Mouse (Mus musculus) heart, adult 2 months (tissue): ENCODE measurements around the gene Fibcd1. TPM values are rescaled to one million over a fixed set of nuclear protein-coding genes. Genes with fewer than 3 reads are reported as not detected.

Experiments
- DNase-seq, 2 experiments: peaks; one replicate each; pipeline ENCODE4 v3.0.0; 2021
- H3K27ac ChIP-seq: fragments of 200-600 bp; 2 replicates; pipeline ENCODE4 v1.8.1; 2022
- H3K27me3 ChIP-seq: fragments of 200-500 bp; 2 replicates; pipeline ENCODE4 v1.6.1; 2012; ENCODE audit warnings: mild to moderate bottlenecking, low read length, inconsistent platforms, mixed read lengths; ENCODE audit not compliant: control insufficient read depth, insufficient read depth
- H3K36me3 ChIP-seq: fragments of 200-500 bp; 2 replicates; pipeline ENCODE4 v1.6.1; 2012; ENCODE audit warnings: low read length, inconsistent platforms; ENCODE audit not compliant: control insufficient read depth, insufficient read depth
- H3K4me1 ChIP-seq: fragments of 200-500 bp; 2 replicates; pipeline ENCODE4 v1.6.1; 2011; ENCODE audit warnings: low read length; ENCODE audit not compliant: control insufficient read depth, insufficient read depth
- H3K4me3 ChIP-seq: fragments of 200-600 bp; 2 replicates; pipeline ENCODE4 v1.8.1; 2022
- H3K79me2 ChIP-seq: fragments of 200-500 bp; replicated peaks from 2 replicates; pipeline ENCODE4 v1.6.1; 2012; ENCODE audit warnings: mild to moderate bottlenecking, inconsistent platforms, low read length, moderate library complexity, mixed read lengths; ENCODE audit not compliant: control insufficient read depth, insufficient read depth
- H3K9ac ChIP-seq: fragments of 200-500 bp; 2 replicates; pipeline ENCODE4 v1.6.1; 2012; ENCODE audit warnings: low read depth, mild to moderate bottlenecking, control low read depth, inconsistent platforms, low read length, mixed read lengths
- CTCF ChIP-seq: fragments of 200-600 bp; IDR thresholded peaks from 2 replicates; pipeline ENCODE4 v1.8.1; 2022; ENCODE audit warnings: antibody characterized with exemption, mild to moderate bottlenecking, moderate library complexity
- EP300 ChIP-seq: fragments of 200-500 bp; IDR thresholded peaks from 2 replicates; pipeline ENCODE4 v1.6.1; 2011; ENCODE audit warnings: low read depth, low read length, control low read depth; ENCODE audit not compliant: insufficient read depth
- POLR2A ChIP-seq: fragments of 200-500 bp; IDR thresholded peaks from 2 replicates; pipeline ENCODE4 v1.6.1; 2011; ENCODE audit warnings: mild to moderate bottlenecking, low read depth, low read length, control low read depth; ENCODE audit not compliant: insufficient read depth
- WGBS: fragments of 180-500 bp; shearing (Covaris S2); methylation state at CpG from one replicate; pipeline ENCODE4 v1.1.7; 2018; 5-methylcytosine and 5-hydroxymethylcytosine counted together
- intact Hi-C: fragments of 180-260 bp; cut with DNase I; formaldehyde crosslinking; loops from one replicate; pipeline ENCODE4 v1.15.1; 2025
- polyA plus RNA-seq: library from polyadenylated mRNA; depleted of rRNA; stranded (reverse); fragments of >200 nt; gene quantifications from 2 replicates; pipeline ENCODE4 v1.2.3, GENCODE M21; 2012
- total RNA-seq, 2 experiments: library from RNA; stranded (reverse); gene quantifications; 2 replicates each; pipeline ENCODE4 v1.2.3; 2021

Fibcd1 gene
- total and polyA plus RNA-seq, 3 experiments: not detected

DNA sequence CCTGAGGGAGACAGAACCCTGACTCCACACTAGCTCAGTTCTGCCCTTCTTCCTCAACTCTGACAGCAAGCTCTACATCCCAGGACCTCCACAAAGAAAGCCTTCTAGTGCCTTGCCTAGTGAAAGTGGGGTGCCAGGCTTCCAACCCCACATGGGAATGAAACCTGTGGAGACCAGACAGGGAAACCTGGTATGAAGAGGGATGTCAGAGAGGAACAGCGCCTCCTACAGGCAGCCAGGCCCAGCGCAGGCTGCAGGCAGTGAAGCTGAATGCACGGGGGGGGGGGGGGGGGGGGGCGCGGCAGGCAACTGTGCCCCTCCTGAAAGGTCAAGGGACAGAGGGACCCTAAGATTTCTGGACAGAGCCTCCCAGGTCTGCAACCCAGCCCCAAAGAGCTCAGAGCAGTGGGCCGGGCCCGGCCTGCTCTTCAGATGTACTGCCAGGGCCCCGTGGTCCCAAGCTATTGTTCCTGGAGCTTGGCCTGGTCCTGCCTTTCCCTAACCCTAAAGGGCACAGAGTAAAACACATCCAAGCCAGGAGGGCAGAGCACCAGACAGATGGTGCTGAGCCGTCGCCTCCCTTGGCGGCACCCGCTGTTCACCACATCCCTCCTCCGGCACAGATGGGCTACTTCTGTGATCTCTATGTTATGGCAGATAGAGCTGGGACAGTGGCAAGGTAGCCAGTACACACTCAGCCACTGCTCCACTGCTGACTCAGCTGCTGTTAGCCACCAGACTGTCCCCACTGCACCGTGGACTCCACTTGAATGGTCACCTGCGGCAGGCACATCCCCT is 21.7 kb downstream of the Fibcd1 start:
- Histone ChIP-seq H3K27ac (no peak overlapping the region), H3K36me3 (no peaks in the 10 kb centered on the region), H3K4me1 (no peaks in the 10 kb centered on the region), H3K9ac (no peak overlapping the region), H3K79me2 (no peaks in the 10 kb centered on the region), H3K27me3 (peaks cover 8% of the 10 kb centered on the region), H3K4me3 (no peak overlapping the region)
- no peak for DNase-seq
- TF ChIP-seq CTCF (peak; percentile 62), EP300 (no peak)
- intact Hi-C loops: no loop called here
- 78% methylated on average over 12 of the region's 15 CpGs for WGBS

DNA sequence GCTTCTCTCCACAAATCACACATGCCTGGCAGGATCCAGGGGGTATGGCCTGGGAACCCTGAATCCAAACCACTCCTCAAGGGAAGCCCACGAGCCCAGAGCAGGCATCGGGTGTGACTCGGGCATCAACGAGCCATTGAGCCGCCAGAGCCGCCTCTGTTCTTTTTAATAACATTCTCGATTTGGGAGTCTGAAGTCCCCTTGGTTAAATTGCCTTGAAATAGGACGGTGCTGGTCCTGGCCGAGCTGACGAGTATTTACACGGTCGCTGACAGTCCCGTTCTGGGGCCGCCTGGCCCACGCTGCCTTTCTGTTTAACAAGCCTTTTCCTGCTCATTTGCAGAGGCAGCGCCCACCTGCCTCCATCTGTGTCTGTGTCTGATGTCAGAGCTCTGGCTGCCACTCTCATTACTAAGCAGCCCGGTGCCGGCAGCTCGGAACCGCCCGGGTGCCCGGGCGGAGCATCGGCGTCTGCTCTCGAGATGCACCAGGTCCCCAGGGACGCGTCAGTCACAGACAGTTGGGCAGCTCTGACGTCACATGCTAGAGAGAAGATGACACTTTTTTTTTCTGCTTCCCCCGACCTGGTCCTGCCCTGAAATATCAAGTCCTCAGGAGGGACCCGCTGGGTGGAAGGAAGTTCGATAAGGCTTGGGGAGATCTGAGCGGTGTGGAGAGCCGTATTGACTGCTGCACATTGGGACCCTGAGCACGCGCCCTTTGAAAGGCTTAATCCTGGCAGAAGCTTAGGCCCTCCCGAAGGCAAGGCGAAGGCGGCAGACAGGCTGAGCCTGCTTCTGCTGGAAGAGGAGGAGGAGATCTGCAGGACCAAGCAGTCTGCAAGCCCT is 23.1 kb downstream of the Fibcd1 start:
- no peaks in the 10 kb centered on the region for H3K4me1 ChIP-seq
- 12% methylated on average over 39 of the region's 39 CpGs for WGBS
- no peak overlapping the region for H3K27ac ChIP-seq
- TF ChIP-seq EP300 (no peak), CTCF (no peak), POLR2A (no peak)
- intact Hi-C loops: no loop called here
- H3K4me3 ChIP-seq: no peak overlapping the region
- H3K36me3 ChIP-seq: no peaks in the 10 kb centered on the region
- H3K79me2 ChIP-seq: no peaks in the 10 kb centered on the region
- peak in 1 of 2 experiments; percentile 60 for DNase-seq
- peaks cover 8% of the 10 kb centered on the region for H3K27me3 ChIP-seq
- no peak overlapping the region for H3K9ac ChIP-seq

GRCm38 (mm10) chr2:31815367-31815766 is 30.4 kb downstream of the Fibcd1 start:
- DNase-seq: peak in 1 of 2 experiments; percentile 47
- H3K4me1 ChIP-seq: no peaks in the 10 kb centered on the region
- H3K79me2 ChIP-seq: no peaks in the 10 kb centered on the region
- no peak overlapping the region for H3K4me3 ChIP-seq
- intact Hi-C loops: loop anchor here (2.0 kb wide), 1 partner anchor 99 kb away; no protein-coding TSS in a partner anchor
- H3K36me3 ChIP-seq: no peaks in the 10 kb centered on the region
- H3K27me3 ChIP-seq: no peaks in the 10 kb centered on the region
- no peak overlapping the region for H3K9ac ChIP-seq
- H3K27ac ChIP-seq: no peak overlapping the region
- TF ChIP-seq CTCF: peak; percentile 65
- TF ChIP-seq POLR2A: no peak
- 19% methylated on average over 5 of the region's 5 CpGs for whole genome bisulfite sequencing

DNA sequence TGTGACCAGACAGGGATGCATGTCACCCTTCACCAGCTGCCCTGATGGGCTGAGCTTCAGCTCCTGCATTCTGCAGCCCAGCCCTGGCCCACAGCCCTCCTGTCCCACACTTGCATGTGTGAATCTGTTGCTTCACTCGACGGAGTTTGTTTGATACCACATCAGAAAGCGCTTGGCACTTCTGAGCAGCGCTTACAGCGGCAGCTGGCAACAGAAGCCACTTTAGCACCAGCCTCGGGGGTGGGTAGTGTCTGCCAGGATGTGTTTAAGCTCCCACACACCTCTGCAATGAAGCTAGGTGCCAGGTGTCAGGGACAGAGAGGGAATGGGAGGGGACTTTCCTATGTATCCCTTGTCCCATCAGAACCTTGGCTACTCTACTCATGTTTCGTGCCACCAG is 31.1 kb downstream of the Fibcd1 start:
- Histone ChIP-seq H3K9ac (no peak overlapping the region), H3K36me3 (no peaks in the 10 kb centered on the region), H3K4me1 (no peaks in the 10 kb centered on the region), H3K79me2 (no peaks in the 10 kb centered on the region), H3K27me3 (no peaks in the 10 kb centered on the region), H3K27ac (no peak overlapping the region), H3K4me3 (no peak overlapping the region)
- WGBS: 64% methylated on average over 7 of the region's 7 CpGs
- no peak for TF ChIP-seq POLR2A
- TF ChIP-seq CTCF: no peak
- TF ChIP-seq EP300: no peak
- intact Hi-C loops: loop anchor here (2.0 kb wide), 1 partner anchor 100 kb away; no protein-coding TSS in a partner anchor
- DNase-seq: no peak

- no peaks in the 10 kb centered on the region for H3K27me3 ChIP-seq
- no peak overlapping the region for H3K9ac ChIP-seq
- no peak for TF ChIP-seq POLR2A
- intact Hi-C loops: loop anchor here (2.0 kb wide), 1 partner anchor 101 kb away; no protein-coding TSS in a partner anchor
- WGBS: 72% methylated on average over 4 of the region's 4 CpGs
- H3K36me3 ChIP-seq: no peaks in the 10 kb centered on the region
- H3K79me2 ChIP-seq: no peaks in the 10 kb centered on the region
- no peak overlapping the region for H3K27ac ChIP-seq
- DNase-seq: no peak
- no peaks in the 10 kb centered on the region for H3K4me1 ChIP-seq
- no peak overlapping the region for H3K4me3 ChIP-seq
These were observed 32.2 kb downstream of the Fibcd1 start for GRCm38 (mm10) chr2:31813641-31814040.
